Mouse (Mus musculus): ENCODE measurements around the gene Prr29. TPM values are rescaled to one million over a fixed set of nuclear protein-coding genes. Genes with fewer than 3 reads are reported as not detected.

The Prr29 gene
- total and polyA plus RNA-seq, 3 experiments, result 0.61 TPM; not detected in 2

DNA sequence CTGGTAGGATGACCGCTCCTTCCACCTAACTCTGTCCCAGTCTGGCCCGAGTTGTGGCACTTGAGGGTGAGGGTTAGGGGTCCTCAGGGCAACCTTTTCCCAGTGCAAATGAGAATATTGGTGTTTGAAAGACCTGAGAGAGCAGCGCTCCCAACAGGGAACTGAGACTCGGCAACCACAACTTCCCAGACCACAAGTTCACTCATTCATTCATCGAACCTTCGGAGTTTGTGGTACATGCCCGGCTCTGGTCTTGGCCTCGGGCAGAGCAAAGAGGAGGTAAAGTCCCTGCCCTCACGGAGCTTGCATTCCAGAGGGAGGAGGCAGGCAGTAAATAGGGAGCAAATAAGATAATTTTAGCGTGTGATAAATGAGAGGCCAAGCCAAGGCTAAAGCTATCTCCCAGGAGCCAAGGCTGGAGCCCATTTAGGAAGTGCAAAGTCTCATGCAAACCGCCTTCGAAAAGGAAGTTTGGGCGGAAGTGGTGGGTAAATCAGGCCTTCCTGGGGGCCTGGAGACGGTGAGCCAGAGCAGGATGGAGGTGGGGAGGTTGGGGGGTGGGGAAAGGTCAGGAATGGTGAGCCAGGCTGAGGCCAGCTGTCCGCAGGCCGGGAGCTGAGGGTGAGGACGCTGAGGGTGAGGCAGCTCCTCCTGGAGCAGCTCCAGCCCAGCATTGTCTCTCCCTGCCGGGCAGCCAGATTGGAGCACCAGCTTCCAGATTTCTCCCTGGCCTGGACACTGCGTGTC is 9.7 kb upstream of the Prr29 start:
- Histone ChIP-seq H3K79me2 (ENCODE audit: control insufficient read depth, insufficient read depth, low read length, poor library complexity) (no peaks in the 10 kb centered on the region), H3K27ac (ENCODE audit: control insufficient read depth, low read depth, low read length) (no peak overlapping the region)
- no peak for DNase-seq (ENCODE audit: low read depth, low spot score)

DNA sequence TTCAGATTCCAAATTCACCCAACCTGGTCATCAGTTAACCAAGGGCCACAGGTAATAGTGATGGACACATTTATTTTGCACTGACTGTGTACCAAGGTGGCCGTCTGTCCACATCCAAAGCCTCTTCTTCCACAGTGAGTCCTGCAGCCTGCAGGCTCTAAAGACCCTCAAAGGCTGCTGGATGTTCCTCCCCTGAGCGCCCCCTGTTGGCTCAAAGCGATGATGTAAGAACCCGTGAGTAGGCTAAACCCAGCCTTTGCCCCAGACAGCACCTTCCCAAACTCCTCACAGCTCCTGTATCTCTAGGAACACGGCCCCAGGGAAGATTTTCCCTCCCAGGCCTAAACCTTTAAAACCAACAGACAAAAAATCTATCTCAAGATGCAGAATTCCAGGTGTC is 5.9 kb upstream of the Prr29 start:
- peaks cover 12 to 15% of the 10 kb centered on the region in 2 experiments for H3K27me3 ChIP-seq (ENCODE audit: control insufficient read depth in 1 of 2, insufficient read depth in 2 of 2, low read length in 2 of 2)
- H3K9ac ChIP-seq (ENCODE audit: control insufficient read depth, low read depth, low read length, poor library complexity, severe bottlenecking), result no peak overlapping the region
- no peak for TF ChIP-seq NELFE (IDR thresholded peaks at IDR 0.05; ENCODE audit: low read depth, low read length)
- TF ChIP-seq EP300 (IDR thresholded peaks at IDR 0.05; ENCODE audit: low read depth in 1 of 2, low read length in 2 of 2), result no peak
- TF ChIP-seq CTCF (IDR thresholded peaks at IDR 0.05 in 2 of 3, conservative IDR thresholded peaks at IDR 0.05 in 1 of 3; ENCODE audit: control insufficient read depth in 1 of 3, insufficient read depth in 1 of 3, low read depth in 2 of 3, low read length in 3 of 3, poor library complexity in 1 of 3, severe bottlenecking in 1 of 3), result peak; percentile 66 to 89 (median 78)
- no peak for TF ChIP-seq ZMIZ1 (IDR thresholded peaks at IDR 0.05; ENCODE audit: low read depth, low read length)
- peak; percentile 75 for TF ChIP-seq SMC3 (IDR thresholded peaks at IDR 0.05; ENCODE audit: low read depth, low read length)
- TF ChIP-seq POLR2AphosphoS5 (IDR thresholded peaks at IDR 0.05; ENCODE audit: borderline replicate concordance, low read depth, low read length), result no peak
- peak; percentile 43 for TF ChIP-seq RAD21 (IDR thresholded peaks at IDR 0.05; ENCODE audit: low read depth, low read length)
- no peak for TF ChIP-seq GATA1 (IDR thresholded peaks at IDR 0.05; ENCODE audit: low read depth, low read length)
- TF ChIP-seq MYB (IDR thresholded peaks at IDR 0.05; ENCODE audit: low read depth, low read length), result no peak
- TF ChIP-seq CHD1 (IDR thresholded peaks at IDR 0.05; ENCODE audit: low read depth, low read length), result no peak
- no peak for TF ChIP-seq GABPA (IDR thresholded peaks at IDR 0.05; ENCODE audit: low read depth, low read length)
- peak; percentile 33; the same call in 1 of the 2 replicates for TF ChIP-seq ZC3H11A (IDR thresholded peaks at IDR 0.05; ENCODE audit: low read depth, low read length)
- no peak for TF ChIP-seq ELF1 (IDR thresholded peaks at IDR 0.05; ENCODE audit: low read depth, low read length)
- no peaks in the 10 kb centered on the region for H3K9me3 ChIP-seq (replicated peaks; ENCODE audit: insufficient read depth, low read length)
- H3K79me2 ChIP-seq (ENCODE audit: control insufficient read depth, insufficient read depth, low read length, poor library complexity), result no peaks in the 10 kb centered on the region
- peak; percentile 66 for DNase-seq (ENCODE audit: low read depth, low spot score)
- H3K4me3 ChIP-seq (ENCODE audit: control insufficient read depth in 1 of 2, insufficient read depth in 1 of 2, low read depth in 2 of 2, low read length in 2 of 2), result no peak overlapping the region
- no peaks in the 10 kb centered on the region for H3K36me3 ChIP-seq (ENCODE audit: control insufficient read depth in 1 of 2, insufficient read depth in 2 of 2, low read length in 2 of 2)
- no peak overlapping the region for H3K27ac ChIP-seq (ENCODE audit: control insufficient read depth, low read depth, low read length)
- H3K4me1 ChIP-seq (ENCODE audit: control insufficient read depth in 1 of 2, insufficient read depth in 2 of 2, low read length in 2 of 2), result no peaks in the 10 kb centered on the region

More for the DNA sequence above, 9.7 kb upstream of the Prr29 start:
- Histone ChIP-seq H3K36me3 (ENCODE audit: control insufficient read depth in 1 of 2, insufficient read depth in 2 of 2, low read length in 2 of 2) (no peaks in the 10 kb centered on the region), H3K9ac (ENCODE audit: control insufficient read depth, low read depth, low read length, poor library complexity, severe bottlenecking) (no peak overlapping the region), H3K9me3 (replicated peaks; ENCODE audit: insufficient read depth, low read length) (no peaks in the 10 kb centered on the region), H3K4me1 (ENCODE audit: control insufficient read depth in 1 of 2, insufficient read depth in 2 of 2, low read length in 2 of 2) (no peaks in the 10 kb centered on the region), H3K27me3 (ENCODE audit: control insufficient read depth in 1 of 2, insufficient read depth in 2 of 2, low read length in 2 of 2) (peaks cover 6 to 18% of the 10 kb centered on the region in 2 experiments; a peak in 3 of 4 replicates), H3K4me3 (ENCODE audit: control insufficient read depth in 1 of 2, insufficient read depth in 1 of 2, low read depth in 2 of 2, low read length in 2 of 2) (no peak overlapping the region)
- no peak for TF ChIP-seq RAD21 (IDR thresholded peaks at IDR 0.05; ENCODE audit: low read depth, low read length)
- no peak for TF ChIP-seq TAL1 (IDR thresholded peaks at IDR 0.05; ENCODE audit: low read length)

All from MEL (cell line).